Mouse (Mus musculus) adrenal gland, adult (tissue): ENCODE data around the gene Dysf.
A peak's percentile ranks its signal among the peaks of the same experiment; 100 is the strongest.

Experiments
- DNase-seq, 2 experiments: peaks; one replicate each; pipeline ENCODE4 v3.0.0; 2022 to 2023; ENCODE audit warnings: low spot score in 1 of 2; ENCODE audit not compliant: inconsistent age in 2 of 2

The Dysf gene

DNA sequence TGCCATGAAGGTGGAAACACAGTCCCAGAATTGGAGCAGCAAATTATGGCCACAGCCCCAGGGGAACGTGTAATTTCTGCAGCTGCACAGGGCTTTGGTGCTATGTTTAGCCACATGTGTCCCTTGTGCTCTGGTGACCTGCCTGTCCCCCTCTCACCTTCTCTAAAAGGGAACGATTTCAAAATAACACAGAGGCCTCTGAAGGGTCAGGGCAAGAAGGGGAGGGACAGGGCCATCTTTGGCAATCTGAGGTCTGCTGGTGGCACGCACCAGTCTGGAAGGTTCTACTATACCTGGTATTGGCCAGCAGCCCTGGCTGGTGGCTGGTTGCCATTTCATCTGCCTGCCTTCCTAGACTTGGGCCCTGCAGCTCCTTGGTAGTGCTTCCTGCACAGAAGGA lies 147.4 kb downstream of the Dysf start:
- peak in 1 of 2 experiments; percentile 82 for DNase-seq

DNA sequence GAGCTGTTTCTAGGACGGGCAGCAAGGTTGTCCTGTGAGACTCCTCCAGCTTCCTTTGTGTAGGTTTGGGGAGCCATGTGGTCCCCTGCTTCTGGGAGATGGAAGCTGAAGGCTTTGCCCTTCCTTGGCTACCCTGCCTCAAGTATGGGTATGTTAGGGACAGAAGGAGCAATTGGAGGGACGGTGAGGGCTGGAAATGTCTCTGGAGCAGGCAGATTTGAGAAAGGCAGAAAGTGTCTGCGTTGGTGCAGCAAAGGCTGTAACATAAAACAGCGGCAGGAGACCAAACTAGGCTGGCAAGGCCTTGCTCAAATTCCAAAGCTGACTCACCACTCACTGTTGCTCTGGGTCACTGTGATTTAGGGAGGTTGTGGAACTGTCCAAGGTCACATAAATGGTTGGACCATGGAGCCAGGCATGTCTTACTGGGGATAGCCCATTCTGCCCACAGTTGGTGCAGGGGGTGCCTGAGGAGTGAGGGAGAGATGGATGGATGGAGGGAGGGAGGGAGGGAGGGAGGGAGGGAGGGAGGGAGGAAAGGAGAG lies 148.2 kb downstream of the Dysf start:
- DNase-seq = peak; percentile 86 to 92

- DNase-seq = peak; percentile 69 to 72
Measured at GRCm38 (mm10) chr6:84159046-84159445, 150.7 kb downstream of the Dysf start.

- DNase-seq = no peak
Measured at GRCm38 (mm10) chr6:84167612-84168011, 159.2 kb downstream of the Dysf start.

DNA sequence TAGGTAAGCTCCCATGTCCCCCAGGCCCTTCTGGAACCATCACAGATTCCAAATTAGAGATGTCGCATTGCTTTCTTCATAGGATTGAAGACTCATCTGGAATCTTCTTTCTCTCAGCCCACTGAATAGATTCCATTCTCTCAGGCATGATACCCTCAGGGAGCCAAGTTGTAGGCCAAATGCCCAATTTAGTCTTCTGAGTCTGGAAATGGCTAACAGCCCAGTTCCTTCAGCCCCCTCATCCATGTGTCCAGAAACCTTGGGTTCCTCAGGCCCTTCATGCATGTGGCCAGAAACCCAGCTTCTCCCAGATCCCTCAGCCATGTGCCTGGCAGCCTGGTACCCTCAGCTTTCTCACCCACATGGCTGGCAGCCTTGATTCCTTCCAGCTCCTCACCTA lies 160.2 kb downstream of the Dysf start:
- DNase-seq = no peak

DNA sequence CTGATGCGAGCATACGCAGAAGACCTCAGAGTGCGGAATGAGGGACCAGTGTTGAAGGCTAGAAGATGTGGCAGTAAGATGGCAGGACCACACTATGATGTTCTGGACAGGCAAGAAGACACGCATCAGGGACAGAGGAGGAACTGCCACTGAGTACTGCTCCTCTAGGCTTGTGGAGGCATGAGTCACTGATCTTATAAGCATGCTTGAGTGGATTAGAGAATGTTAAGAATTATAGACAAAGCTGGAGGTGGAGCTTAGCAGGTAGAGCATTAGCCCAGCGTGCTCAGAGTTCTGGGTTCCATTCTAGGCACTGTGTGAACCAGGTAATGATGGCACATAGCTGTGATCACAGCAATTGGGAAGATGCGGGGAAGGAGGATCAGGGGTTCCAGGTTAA lies 165.2 kb downstream of the Dysf start:
- no peak for DNase-seq

GRCm38 (mm10) chr6:84178776-84179405 lies 170.5 kb downstream of the Dysf start:
- peak; percentile 50 to 73 for DNase-seq

DNA sequence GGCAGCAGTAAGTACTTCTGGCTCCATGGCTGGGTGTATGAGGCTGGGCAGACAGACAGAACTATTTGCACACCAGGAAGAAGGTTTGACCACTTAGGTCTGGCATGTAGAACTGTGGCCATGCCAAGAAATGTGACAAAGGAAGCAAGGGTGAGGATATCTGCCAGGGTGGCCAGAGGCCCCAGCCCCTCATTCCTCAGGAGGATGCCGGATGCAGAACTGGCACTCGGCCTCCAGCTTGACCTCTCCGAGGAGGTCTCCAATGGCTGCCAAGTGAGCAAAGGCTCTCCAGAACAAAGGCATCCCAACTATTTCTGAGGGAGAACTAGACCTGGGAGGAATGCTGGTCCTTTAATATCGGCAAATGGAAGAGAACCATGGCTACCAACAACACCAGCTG lies 173.1 kb downstream of the Dysf start:
- DNase-seq = peak; percentile 34 to 65

GRCm38 (mm10) chr6:84191656-84192250 lies 183.4 kb downstream of the Dysf start:
- DNase-seq = no peak

GRCm38 (mm10) chr6:84196511-84196910 lies 188.1 kb downstream of the Dysf start:
- DNase-seq = no peak

DNA sequence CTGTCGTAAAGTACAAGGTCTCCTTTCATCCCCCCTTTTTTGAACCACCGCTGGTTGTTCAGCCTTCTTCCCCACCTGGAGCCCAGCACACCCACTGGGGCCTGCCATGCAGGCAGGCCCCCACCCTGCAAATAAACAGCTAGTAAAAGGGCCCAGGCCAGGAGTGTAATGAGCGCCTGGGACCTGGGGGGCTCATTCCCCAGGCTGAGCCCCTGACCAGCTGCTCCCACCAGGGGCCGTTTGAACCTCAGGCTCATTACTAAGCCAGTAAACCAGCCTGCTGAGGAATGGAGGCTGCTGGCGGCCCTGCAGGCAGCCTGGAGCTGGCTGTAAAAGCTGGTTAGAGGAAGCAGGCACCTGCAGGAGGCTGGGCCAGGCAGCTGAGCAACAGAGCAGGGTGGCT lies 189.4 kb downstream of the Dysf start:
- no peak for DNase-seq

DNA sequence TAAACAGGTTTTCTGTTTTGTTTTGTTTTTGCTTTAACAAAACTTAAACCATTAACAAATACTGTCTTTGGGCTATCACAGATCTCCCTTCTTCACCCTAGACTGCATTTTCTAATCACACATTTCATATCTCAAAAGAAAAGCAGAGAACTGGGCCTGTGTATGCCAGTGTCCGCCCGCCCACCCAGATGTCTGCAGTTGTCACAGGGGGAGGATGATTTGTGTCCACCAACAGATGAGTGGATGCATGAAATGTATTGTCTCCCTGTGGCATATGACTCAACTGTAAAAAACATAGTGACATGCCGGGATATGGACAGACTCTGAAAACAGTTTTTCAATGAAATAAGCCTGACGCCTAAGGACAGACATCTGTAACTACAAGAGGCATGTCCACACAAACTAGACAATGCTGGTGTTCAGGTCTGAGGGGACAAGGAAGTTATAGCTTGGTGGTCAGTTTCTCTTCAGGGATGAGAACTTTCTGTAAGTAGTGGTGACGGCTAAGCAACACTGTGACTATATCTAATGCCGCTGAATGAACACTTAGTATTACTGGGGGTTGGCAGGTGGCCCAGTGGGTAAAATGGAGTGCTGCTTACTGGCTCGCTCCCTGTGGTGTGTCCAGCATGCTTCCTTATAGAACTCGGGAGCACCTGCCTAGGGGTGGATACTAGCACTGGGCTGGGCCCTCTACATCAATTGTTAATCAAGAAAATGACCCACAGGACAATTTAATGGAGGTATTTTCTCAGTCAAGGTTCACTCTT lies 193.5 kb downstream of the Dysf start:
- DNase-seq = no peak

DNA sequence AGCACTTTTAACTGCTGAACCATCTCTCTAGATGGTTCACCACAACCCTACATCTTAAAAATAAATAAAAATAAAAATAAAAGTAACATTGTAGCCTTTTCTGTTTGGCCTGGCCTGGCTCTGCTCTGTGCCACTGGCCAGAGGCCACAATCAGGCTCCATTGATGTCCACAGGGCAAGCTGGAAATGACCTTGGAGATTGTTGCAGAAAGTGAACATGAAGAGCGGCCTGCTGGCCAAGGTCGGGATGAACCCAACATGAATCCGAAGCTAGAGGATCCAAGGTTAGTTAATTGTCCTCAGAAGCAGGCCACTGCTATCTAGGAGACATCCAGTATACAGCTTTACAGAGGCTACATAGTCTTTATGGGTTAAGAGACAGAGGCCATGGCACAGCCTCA lies 197.2 kb downstream of the Dysf start:
- DNase-seq = peak; percentile 73 to 81

GRCm38 (mm10) chr6:84208589-84208988 lies 200.2 kb downstream of the Dysf start:
- DNase-seq = no peak

- DNase-seq = no peak
Measured at GRCm38 (mm10) chr6:84209736-84210434, 201.5 kb downstream of the Dysf start.

GRCm38 (mm10) chr6:84211473-84211872 lies 203.1 kb downstream of the Dysf start:
- no peak for DNase-seq

DNA sequence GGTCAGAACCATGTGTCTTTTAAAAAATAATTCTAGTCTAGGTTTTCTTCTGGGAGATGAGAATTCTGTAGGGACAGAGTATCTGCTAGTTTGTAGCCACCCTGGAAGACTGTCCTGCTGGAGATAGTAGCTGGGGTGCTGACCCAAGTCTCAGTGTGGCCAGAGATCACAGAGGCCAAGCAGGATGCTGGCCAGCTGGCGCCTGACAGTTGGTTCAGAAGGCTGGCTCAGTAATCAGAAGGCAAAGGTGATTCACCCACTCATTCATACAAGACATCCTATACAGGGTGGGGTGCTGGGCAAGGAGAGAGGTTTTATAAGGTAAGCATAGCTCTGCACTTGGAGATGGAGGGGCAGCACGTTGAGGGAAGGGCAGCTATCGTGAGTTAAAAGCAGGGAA lies 204.7 kb downstream of the Dysf start:
- DNase-seq = peak; percentile 47 to 67

DNA sequence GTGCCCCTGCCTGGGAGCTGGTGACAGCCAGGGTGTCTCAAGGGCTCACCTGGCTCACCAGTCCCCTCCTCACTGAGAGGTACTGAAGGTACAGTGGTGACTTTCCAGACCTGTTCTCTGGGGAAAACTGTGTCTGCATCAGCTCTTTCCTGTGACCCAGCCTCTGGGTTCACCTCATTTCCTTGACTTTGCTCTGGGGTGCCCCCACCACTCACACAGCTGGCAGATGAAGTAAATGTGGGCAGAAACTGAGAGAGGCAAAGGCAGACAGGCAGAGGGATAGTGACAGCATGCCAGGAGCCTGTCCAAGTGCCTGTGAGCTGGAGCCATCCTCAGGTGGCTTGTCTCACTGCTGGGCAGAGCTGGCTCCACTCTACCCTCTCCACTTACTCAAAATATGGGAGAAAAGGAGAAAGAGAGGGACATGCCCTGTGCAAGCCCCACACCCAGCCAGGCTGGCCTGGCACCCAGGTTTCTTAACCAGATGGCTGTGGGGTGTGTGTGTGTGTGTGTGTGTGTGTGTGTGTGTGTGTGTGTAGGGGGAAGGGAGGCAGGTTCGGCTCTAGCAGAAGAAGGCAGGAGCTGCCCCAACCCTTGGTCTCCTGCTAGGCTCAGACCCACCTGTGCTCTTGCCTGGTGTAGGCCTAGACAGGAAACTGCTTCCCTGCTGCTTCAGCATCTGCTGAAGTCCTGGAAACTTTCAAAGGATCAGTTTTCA lies 209.0 kb downstream of the Dysf start:
- DNase-seq = no peak

GRCm38 (mm10) chr6:84219119-84219518 lies 210.7 kb downstream of the Dysf start:
- no peak for DNase-seq

DNA sequence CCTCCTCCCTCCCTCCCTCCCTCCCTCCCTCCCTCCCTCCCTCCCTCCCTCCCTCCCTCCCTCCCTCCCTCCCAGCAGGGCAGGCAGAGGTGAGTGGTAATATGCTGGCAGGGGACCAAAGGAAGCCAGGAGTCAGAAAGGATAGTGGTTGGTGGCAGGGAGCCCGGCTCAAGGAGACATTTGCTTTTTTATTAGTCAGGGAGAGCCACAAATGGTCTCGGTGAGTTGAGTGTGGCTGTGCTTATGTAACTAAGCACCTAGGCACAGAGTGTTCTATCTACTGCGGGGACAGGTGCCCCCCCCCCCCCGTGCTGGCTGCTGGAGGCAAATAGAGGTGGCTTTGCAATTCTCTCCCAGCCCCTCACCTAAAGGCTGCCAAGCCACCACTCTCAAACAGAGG lies 216.5 kb downstream of the Dysf start:
- DNase-seq = peak; percentile 85 to 88

- peak; percentile 53 to 76 for DNase-seq
Measured at GRCm38 (mm10) chr6:84225587-84225986, 217.2 kb downstream of the Dysf start.
